Mouse (Mus musculus): ENCODE results near the gene Mfsd2a. TPM values are rescaled to one million over a fixed set of nuclear protein-coding genes. Genes with fewer than 3 reads are reported as not detected.

Gene Mfsd2a
- polyA plus RNA-seq, 1 experiment = 0.93 TPM

GRCm38 (mm10) chr4:122902156-122902555 is 58.8 kb downstream of the Mfsd2a start:
- no peak overlapping the region for H3K27ac ChIP-seq (ENCODE audit: insufficient read depth, low read length)
- TF ChIP-seq CTCF (IDR thresholded peaks at IDR 0.05; ENCODE audit: low read depth, low read length) = peak; percentile 51
- TF ChIP-seq POLR2A (IDR thresholded peaks at IDR 0.05; ENCODE audit: insufficient read depth, low read length) = no peak
- H3K27me3 ChIP-seq (ENCODE audit: control insufficient read depth, insufficient read depth, low read length, poor library complexity, severe bottlenecking) = no peaks in the 10 kb centered on the region
- no peaks in the 10 kb centered on the region for H3K4me1 ChIP-seq (ENCODE audit: control insufficient read depth, insufficient read depth, low read length)
- no peaks in the 10 kb centered on the region for H3K9me3 ChIP-seq (replicated peaks; ENCODE audit: control insufficient read depth, insufficient read depth, low read length, poor library complexity, severe bottlenecking)
- H3K36me3 ChIP-seq (ENCODE audit: control insufficient read depth, insufficient read depth, low read length, poor library complexity, severe bottlenecking) = no peaks in the 10 kb centered on the region
- H3K4me3 ChIP-seq (ENCODE audit: low read depth, low read length) = no peak overlapping the region
- H3K9ac ChIP-seq (ENCODE audit: low read depth, poor library complexity, severe bottlenecking) = no peak overlapping the region

DNA sequence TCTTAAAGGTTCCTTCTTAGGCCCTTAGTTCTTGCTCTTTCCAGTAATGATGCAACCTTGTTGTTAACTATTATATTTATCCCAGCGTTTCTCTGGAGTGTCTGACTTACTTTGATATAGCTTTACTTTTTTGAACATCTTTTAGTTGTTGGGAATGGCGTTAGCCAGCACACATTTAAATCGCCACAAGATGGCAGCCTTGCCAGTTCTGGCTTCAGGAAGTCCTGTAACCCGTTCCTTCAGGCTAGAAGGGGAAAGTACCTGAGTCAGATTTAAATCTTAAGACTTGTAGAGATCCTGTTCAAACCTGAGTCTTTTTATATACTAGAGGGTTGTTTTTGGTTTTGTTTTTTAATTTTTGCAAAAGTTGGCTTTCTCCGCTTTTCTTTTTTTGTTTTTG is 62.7 kb downstream of the Mfsd2a start:
- Histone ChIP-seq H3K9me3 (replicated peaks; ENCODE audit: control insufficient read depth, insufficient read depth, low read length, poor library complexity, severe bottlenecking) (no peaks in the 10 kb centered on the region), H3K9ac (ENCODE audit: low read depth, poor library complexity, severe bottlenecking) (no peak overlapping the region), H3K27me3 (ENCODE audit: control insufficient read depth, insufficient read depth, low read length, poor library complexity, severe bottlenecking) (no peaks in the 10 kb centered on the region), H3K27ac (ENCODE audit: insufficient read depth, low read length) (no peak overlapping the region), H3K36me3 (ENCODE audit: control insufficient read depth, insufficient read depth, low read length, poor library complexity, severe bottlenecking) (no peaks in the 10 kb centered on the region), H3K4me3 (ENCODE audit: low read depth, low read length) (no peak overlapping the region), H3K4me1 (ENCODE audit: control insufficient read depth, insufficient read depth, low read length) (no peaks in the 10 kb centered on the region)
- TF ChIP-seq EP300 (IDR thresholded peaks at IDR 0.05; ENCODE audit: insufficient read depth, low read depth, low read length) (no peak), CTCF (IDR thresholded peaks at IDR 0.05; ENCODE audit: low read depth, low read length) (peak; percentile 45), POLR2A (IDR thresholded peaks at IDR 0.05; ENCODE audit: insufficient read depth, low read length) (no peak)

GRCm38 (mm10) chr4:122897750-122898149 is 63.2 kb downstream of the Mfsd2a start:
- Histone ChIP-seq H3K4me1 (ENCODE audit: control insufficient read depth, insufficient read depth, low read length) (no peaks in the 10 kb centered on the region), H3K9ac (ENCODE audit: low read depth, poor library complexity, severe bottlenecking) (no peak overlapping the region), H3K27me3 (ENCODE audit: control insufficient read depth, insufficient read depth, low read length, poor library complexity, severe bottlenecking) (no peaks in the 10 kb centered on the region), H3K36me3 (ENCODE audit: control insufficient read depth, insufficient read depth, low read length, poor library complexity, severe bottlenecking) (no peaks in the 10 kb centered on the region), H3K4me3 (ENCODE audit: low read depth, low read length) (no peak overlapping the region), H3K27ac (ENCODE audit: insufficient read depth, low read length) (no peak overlapping the region), H3K9me3 (replicated peaks; ENCODE audit: control insufficient read depth, insufficient read depth, low read length, poor library complexity, severe bottlenecking) (no peaks in the 10 kb centered on the region)
- no peak for TF ChIP-seq POLR2A (IDR thresholded peaks at IDR 0.05; ENCODE audit: insufficient read depth, low read length)

Other genes with a start within 250 kb of the Mfsd2a start
- 19.3 and 19.9 TPM in 2 replicates for gene Ppt1, start 124.9 kb downstream of the Mfsd2a start, polyA plus RNA-seq (2011; ENCODE audit: insufficient read depth, insufficient read length, low read depth, missing spikeins)
- gene Cap1, start 75.1 kb downstream of the Mfsd2a start, polyA plus RNA-seq (2011; ENCODE audit: insufficient read depth, insufficient read length, low read depth, missing spikeins) = 183 and 192 TPM in 2 replicates
- 16.8 and 17.1 TPM in 2 replicates for gene Mycl, start 34.5 kb upstream of the Mfsd2a start, polyA plus RNA-seq (2011; ENCODE audit: insufficient read depth, insufficient read length, low read depth, missing spikeins)
- gene Trit1, start 55.4 kb upstream of the Mfsd2a start, polyA plus RNA-seq (2011; ENCODE audit: insufficient read depth, insufficient read length, low read depth, missing spikeins) = 32.7 and 33.0 TPM in 2 replicates
- gene Bmp8b, start 144.0 kb upstream of the Mfsd2a start, polyA plus RNA-seq (2011; ENCODE audit: insufficient read depth, insufficient read length, low read depth, missing spikeins) = 8.7 and 9.4 TPM in 2 replicates
- 1.2 TPM in 2 replicates for gene Oxct2b, start 155.1 kb upstream of the Mfsd2a start, polyA plus RNA-seq (2011; ENCODE audit: insufficient read depth, insufficient read length, low read depth, missing spikeins)
- 57.7 and 69.9 TPM in 2 replicates for gene Ppie, start 178.8 kb upstream of the Mfsd2a start, polyA plus RNA-seq (2011; ENCODE audit: insufficient read depth, insufficient read length, low read depth, missing spikeins)
- gene Hpcal4, start 222.0 kb upstream of the Mfsd2a start, polyA plus RNA-seq (2011; ENCODE audit: insufficient read depth, insufficient read length, low read depth, missing spikeins) = 0.82 and 2.5 TPM in 2 replicates
- gene Nt5c1a, start 240.3 kb upstream of the Mfsd2a start, polyA plus RNA-seq (2011; ENCODE audit: insufficient read depth, insufficient read length, low read depth, missing spikeins) = not detected in 2 replicates

Data from ES-Bruce4 (cell line).